Mouse (Mus musculus): ENCODE data around the gene Tcf25.
"Not testable (repeated sequence)": the region's sequence is repeated elsewhere in the genome, so short reads cannot be mapped to it uniquely, and the experiment has no call there.

The Tcf25 gene

DNA sequence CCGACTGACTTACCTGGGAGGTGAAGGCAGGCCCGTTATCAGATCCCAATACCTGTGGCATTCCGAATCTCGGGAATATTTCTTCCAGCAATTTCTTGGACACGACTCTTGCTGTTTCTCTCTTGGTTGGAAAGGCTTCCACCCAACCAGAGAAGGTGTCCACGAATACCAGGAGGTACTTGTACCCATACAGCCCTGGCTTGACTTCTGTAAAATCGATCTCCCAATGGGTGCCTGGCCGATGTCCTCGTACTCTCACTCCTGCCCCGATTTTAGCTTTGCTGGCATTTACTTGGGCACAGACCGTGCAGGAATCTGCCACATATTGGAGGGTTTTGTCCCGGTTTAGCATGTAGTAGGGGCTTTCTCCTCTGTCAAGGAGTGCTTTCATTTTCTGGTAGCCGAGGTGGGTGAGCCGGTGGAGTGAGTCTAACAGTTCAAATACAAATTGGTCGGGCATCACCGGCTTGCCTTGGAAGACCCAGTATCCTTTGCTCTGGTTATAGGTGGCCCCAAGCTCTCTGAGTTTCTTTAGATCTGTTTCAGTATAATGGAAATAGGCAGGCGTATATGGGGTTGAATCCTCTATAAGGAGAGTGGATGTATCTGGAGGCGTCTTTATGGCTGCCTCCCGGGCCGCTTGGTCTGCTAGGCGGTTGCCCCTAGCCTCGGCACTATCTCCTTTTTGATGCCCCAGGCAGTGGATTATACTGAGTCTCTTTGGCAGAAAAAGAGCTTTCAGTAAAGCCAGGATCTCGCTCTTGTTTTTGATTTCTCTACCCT, 55.6 kb downstream of the Tcf25 start:
- no peak for DNase-seq (ENCODE audit: low spot score)

DNA sequence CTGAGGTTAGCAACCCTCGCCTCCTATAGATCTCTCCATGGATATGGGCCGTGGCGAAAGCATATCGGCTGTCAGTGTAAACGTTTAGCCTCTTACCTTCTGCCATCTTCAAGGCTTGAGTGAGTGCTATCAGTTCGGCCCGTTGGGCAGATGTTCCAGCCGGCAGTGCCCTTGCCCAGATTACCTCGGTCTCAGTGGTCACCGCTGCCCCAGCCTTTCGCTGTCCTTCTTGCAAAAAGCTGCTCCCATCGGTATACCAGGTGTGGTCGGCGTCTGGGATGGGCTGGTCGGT, 56.1 kb downstream of the Tcf25 start:
- DNase-seq (ENCODE audit: low spot score), result not testable (repeated sequence)

DNA sequence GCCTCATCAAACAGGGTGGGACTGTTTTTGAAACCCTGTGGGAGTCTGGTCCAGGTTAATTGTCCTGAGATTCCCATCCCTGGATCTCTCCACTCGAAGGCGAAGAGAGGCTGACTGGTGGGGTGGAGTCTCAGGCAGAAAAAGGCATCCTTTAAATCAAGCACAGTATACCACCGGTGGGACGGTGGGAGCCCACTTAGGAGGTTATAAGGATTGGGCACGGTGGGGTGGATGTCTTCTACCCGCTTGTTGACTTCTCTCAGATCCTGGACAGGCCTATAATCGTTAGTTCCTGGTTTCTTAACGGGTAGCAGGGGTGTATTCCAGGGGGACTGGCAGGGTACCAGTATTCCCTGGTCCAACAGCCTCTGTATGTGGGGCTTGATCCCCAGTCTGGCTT, 57.4 kb downstream of the Tcf25 start:
- not testable (repeated sequence) for DNase-seq (ENCODE audit: low spot score)

DNA sequence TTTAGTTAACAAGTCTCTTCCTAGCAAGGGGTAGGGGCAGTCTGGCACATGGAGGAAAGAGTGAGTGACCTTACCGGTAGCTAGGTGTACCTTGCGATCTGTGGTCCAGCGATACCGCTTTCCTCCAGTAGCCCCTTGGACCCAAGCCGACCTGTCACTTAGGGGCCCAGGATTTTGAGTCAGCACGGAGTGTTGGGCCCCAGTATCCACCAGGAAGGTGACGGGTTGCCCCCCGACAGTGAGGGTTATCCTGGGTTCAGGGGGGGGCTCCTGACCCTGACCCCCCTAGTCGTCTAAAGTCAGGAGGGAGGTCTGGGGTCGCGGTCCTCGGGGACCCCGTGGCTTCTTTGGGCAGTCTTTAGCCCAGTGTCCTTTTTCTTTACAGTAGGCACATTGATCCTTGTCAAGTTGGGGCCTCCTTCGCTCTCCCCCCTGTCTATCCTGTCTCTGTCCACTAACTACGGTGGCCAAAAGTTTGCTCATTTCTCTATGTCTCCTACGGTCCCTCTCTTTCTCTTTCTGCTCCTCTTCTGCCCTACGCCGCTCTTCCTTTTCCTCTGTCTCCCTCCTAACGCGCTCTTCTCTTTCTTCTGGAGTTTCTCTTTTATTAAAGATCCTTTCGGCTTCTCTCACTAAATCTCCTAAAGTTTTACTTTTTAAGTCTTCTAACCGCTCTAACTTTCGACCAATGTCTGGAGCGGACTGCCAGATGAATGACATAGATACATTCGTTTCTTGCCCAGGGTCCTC, 58.2 kb downstream of the Tcf25 start:
- no peak for DNase-seq (ENCODE audit: low spot score)

DNA sequence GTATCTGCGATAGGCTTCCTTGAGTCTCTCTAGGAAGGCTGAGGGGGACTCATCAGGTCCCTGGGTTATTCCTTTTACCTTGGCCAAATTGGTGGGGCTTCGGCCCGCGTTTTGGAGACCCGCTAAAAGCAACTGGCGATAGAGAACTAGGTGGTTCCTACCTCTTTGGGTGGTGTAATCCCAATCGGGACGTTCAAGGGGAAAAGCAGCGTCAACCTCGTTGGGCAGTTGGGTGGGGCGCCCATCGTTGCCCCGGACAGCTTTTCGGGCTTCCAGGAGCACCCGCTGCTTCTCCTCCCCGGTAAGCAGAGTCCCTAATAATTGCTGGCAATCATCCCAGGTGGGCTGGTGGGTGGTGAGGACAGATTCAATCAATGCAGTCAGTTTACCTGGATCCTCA, 58.8 kb downstream of the Tcf25 start:
- no peak for DNase-seq (ENCODE audit: low spot score)

DNA sequence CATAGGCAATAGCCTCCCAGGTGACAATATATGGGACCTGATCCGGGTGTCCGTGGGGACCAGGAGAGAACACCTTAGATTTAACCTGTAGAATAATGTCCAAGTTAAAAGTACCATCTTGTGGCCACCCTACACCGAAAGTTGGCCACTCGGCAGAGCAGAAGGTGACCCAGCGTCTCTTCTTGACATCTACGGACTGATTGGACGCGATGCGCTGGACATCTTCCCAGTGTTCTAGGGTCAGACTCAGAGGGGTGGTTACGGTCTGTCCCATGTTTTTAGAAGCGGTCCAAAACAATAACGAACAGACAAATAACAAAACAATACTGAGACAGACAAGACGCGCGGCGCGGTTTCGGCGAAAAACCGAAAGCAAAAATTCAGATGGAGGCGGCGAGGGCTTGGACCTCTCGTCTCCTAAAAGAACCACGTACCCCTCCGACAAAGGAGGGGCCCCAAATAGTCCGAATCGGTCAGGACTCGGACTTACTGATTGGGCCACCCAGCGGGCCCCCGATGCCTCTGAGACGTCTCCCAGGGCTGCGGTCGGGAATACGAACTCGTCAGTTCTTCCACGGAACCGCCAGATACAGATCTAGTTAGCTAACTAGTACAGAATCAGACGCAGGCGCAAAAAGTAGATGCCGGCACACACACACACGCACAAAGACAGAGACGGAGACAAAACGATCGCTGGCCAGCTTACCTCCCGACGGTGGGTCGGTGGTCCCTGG, 59.9 kb downstream of the Tcf25 start:
- DNase-seq (ENCODE audit: low spot score), result not testable (repeated sequence)

DNA sequence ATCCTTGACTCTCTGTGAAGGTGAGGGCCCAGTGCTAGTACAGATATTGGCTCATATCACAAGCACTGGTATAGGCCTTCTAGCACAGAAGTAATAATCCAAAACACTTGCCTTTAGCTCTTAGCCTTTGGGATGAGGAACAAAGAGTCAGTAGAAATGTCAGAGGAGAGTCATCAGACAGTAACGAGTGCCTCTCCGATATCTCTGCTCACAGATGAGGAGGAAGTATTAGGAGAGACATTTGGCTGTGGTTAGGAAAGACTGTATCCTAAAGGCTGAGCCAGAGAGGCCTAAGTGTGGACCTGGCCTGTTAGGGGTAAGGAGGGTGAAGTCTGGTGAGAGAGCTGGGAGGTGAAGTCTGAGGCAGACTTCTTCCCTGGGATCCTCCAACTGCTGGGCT, 68.2 kb downstream of the Tcf25 start:
- DNase-seq (ENCODE audit: low spot score), result no peak

DNA sequence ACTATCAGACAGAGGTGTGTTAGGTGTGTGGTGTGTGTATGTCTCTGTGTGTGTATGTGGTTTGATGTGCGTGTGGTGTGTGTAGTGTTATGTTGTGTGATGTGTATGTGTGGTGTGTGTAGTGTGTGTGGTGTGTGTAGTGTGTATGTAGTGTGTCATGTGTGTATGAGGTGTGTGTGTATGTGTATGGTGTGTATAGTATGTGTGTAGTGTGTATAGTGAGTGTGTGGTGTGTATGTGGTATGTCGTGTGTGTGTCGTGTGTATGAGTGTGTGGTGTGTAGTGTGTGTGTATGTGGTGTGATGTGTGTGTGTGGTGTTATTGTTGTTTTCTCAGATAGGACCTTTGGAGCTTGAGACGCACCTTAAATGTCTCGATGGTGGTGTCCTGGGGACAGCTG, 68.8 kb downstream of the Tcf25 start:
- no peak for DNase-seq (ENCODE audit: low spot score)

DNA sequence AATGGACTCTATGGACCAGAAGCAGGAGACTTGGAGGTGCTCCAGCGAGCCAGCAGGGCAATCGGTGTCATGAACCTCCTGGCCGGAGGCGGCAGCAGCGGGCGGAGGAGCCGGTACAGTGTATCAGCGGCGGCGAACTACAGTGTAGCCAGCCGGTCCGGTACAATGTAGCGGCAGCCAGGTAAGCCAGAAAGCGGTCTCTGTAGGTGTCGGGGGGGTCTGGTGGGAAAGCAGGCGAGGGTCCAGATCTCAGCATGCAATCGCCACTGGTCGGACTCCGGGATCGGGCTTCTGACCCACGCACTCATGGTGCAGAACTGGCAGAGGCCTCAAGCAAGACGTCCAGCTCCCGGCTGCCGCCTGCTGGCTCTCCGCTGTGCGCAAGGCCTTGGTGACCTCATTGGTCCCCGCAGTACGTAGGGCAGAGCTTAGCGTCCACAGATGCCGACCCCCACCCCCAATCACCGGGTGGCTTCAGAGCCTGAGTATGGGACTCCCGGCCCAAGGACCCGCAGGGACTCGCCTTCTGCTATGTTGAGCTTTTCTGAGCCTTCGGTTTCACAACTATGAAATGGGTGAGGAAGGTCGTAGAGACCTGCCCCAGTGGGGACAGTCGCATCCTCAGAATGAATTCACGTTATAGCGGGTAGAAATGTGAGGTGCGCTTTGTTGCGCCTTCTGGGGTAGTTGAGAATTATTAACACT, 69.5 kb downstream of the Tcf25 start:
- DNase-seq (ENCODE audit: low spot score), result peak; percentile 94

DNA sequence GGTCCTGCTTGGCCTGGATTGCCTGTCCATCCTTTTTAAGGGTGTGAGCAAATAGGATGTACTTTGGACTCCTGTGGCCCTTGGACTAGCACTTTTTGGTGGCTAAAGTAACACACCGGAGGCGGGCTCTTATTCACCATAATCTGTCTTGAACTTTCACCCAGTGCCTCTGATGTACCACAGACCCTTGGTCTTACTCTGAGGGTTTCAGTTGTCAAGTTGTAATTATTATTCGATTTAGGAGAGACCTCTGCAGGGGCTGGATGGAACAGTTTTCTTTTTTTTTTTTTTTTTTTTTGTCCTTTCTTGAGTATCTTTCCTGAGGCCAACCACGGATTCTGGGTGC, 70.0 kb downstream of the Tcf25 start:
- DNase-seq (ENCODE audit: low spot score), result no peak

DNA sequence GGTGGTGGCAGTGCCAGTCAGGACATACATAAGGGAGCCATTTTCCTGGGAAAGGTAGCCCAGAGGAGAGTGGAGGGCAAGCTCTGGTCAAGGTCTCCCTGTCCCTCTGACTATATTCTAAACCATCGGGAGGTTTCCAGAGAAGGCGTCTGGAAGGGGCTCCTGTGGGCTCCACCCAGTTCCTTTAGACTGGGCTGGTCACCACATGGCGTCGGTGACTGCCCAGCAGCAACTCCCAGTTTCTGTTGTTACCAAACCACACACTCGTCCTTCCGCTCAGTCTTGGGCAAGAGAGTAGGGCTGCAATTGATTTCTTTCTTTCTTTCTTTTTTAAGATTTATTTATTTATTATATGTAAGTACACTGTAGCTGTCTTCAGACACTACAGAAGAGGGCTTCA, 70.6 kb downstream of the Tcf25 start:
- DNase-seq (ENCODE audit: low spot score), result no peak

DNA sequence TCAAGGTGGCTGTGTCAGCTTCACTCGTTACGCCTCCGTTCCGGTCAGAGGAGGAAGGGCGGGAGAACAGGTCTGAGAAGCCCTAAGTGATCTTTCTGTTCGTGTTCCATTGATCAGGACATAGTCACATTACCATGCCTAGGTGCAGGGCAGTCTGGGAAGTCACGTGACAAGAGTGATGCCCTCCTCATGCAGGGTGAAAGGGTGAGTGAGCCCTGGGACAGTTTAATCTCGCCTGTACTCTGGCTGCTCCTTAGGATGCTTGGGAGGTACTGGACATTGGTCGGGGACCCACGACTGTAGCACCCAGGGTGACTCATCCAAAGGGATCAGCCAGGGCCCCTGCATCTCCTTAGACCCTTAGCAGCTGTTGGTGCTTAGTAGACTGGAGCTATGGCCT, 72.4 kb downstream of the Tcf25 start:
- DNase-seq (ENCODE audit: low spot score), result no peak

DNA sequence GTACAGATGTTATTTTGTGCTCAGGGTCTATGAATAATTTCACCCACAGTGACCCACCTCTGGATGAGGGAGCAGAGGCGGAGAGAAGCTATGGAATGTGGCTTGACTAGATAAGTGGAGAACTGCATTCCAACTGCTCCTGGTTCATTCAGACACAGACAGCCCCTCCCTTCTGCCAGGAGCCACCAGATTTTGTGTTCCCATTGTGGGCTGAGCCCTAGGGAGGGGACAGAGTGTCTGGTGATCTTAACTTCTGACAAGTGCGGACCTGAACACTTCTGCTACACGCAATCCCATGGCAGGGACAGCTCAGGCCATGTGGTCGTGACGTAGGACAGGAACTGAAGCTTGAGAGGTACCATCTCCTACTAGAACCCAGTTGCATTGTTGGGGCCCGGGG, 73.2 kb downstream of the Tcf25 start:
- DNase-seq (ENCODE audit: low spot score), result no peak

DNA sequence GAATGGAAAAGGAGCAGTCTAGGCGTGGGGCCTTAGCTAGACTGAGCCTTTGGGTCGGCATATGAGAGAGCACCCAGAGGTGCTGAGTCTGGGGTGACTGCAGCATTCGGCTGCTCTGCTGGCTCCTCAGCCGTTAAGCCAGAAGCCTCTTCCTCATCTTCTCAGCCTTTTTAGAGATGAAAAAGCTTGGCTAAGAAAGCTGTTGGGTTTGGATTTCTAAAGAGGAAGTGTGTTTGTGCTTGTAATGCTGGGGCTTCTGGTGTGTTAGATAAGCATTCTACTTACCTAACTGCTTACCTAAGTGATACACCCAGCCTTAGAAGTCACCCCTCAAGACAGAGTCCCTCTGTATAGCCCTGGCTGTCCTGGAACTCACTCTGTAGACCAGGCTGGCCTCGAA, 77.2 kb downstream of the Tcf25 start:
- no peak for DNase-seq (ENCODE audit: low spot score)

DNA sequence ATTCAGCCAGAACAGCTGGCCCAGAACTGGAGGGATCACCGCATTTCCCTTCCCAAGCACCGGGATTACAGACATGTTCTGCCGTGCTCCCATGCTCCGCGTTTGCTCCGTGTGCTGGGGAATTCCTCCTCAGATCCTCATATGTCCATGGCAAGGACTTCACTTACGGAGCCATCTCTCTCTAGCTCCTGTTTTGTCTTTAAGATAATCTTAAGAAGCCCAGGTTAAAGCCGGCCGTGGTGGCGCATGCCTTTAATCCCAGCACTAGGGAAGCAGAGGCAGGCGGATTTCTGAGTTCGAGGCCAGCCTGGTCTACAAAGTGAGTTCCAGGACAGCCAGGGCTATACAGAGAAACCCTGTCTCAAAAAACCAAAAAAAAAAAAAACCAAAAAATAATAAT, 78.2 kb downstream of the Tcf25 start:
- not testable (repeated sequence) for DNase-seq (ENCODE audit: low spot score)

DNA sequence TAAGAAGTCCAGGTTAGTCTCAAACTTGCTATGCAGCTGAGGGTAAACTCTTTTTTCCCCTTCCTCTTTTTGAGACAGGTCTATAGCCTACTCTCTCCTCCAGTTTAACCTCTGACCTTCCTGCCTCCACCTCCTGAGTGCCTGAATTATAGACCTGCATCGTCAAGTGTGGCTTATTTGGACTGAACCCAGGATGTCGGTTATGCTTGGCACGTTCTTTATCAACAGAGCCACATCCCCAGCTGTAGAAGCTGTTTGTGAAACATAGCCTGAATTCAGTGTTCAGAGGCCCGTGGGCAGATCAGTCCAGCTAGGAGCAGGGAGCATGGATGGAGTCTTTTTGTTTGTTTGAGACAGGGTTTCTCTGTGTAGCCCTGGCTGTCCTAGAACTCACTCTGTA, 78.6 kb downstream of the Tcf25 start:
- DNase-seq (ENCODE audit: low spot score), result no peak

DNA sequence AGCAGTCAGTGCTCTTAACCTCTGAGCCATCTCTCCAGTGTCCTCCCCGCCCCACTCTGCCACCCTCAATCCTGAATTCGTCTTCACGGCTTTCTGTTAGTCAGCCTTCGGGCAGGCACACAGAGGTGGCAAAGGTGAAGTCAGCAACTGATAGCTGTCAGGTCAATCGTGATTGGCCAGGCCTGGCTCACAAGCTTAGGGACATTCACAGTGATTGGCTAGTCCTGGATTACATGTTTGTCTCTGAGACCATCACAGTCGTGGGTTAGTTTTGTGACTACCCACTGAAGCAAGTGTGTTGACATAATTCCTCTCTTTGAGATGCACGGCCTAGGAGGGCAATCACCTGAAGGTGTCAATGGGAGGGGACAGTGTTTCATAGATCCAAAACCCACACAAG, 79.7 kb downstream of the Tcf25 start:
- DNase-seq (ENCODE audit: low spot score), result no peak
